Mouse (Mus musculus) liver, embryonic 15.5 days (tissue): ENCODE results near the gene Casc1. TPM values are rescaled to one million over a fixed set of nuclear protein-coding genes. Genes with fewer than 3 reads are reported as not detected.

Experiments used
- ATAC-seq: fragments of 200-750 bp; cut with Nextera tagmentation; 2 replicates; pipeline ENCODE4 v1.8.0; 2017; ENCODE audit warnings: moderate number of reproducible peaks, mild to moderate bottlenecking, moderate library complexity; ENCODE audit not compliant: insufficient read depth
- H3K27ac ChIP-seq: fragments of 300-500 bp; sonication (generic); replicated peaks from 2 replicates; pipeline ENCODE4 v1.5.1; 2015; ENCODE audit warnings: mild to moderate bottlenecking, inconsistent platforms
- H3K27me3 ChIP-seq: fragments of 300-500 bp; sonication (generic); 2 replicates; pipeline ENCODE4 v1.6.1; 2015; ENCODE audit warnings: mild to moderate bottlenecking, inconsistent platforms
- H3K36me3 ChIP-seq: fragments of 300-500 bp; sonication (generic); replicated peaks from 2 replicates; pipeline ENCODE4 v1.6.1; 2015; ENCODE audit warnings: moderate library complexity, mild to moderate bottlenecking, inconsistent platforms
- H3K4me1 ChIP-seq: fragments of 300-500 bp; sonication (generic); replicated peaks from 2 replicates; pipeline ENCODE4 v1.6.1; 2015; ENCODE audit warnings: inconsistent platforms
- H3K4me2 ChIP-seq: fragments of 300-500 bp; sonication (generic); 2 replicates; pipeline ENCODE4 v1.6.1; 2015; ENCODE audit warnings: moderate library complexity, mild to moderate bottlenecking, inconsistent platforms
- H3K4me3 ChIP-seq: fragments of 300-500 bp; sonication (generic); replicated peaks from 2 replicates; pipeline ENCODE4 v1.5.1; 2015; ENCODE audit warnings: mild to moderate bottlenecking, inconsistent platforms
- H3K9ac ChIP-seq: fragments of 300-500 bp; sonication (generic); 2 replicates; pipeline ENCODE4 v1.6.1; 2015; ENCODE audit warnings: moderate library complexity, mild to moderate bottlenecking, inconsistent platforms
- H3K9me3 ChIP-seq: fragments of 300-500 bp; sonication (generic); replicated peaks from 2 replicates; pipeline ENCODE4 v1.6.1; 2016; ENCODE audit warnings: inconsistent platforms
- WGBS: fragments of 180-500 bp; shearing (Covaris S2); methylation state at CpG from one replicate; pipeline ENCODE4 v1.1.7; 2015; ENCODE audit warnings: mixed read lengths; ENCODE audit not compliant: insufficient replicate concordance; 5-methylcytosine and 5-hydroxymethylcytosine counted together
- polyA plus RNA-seq: library from polyadenylated mRNA; unstranded; fragments of >200 nt; fragmentation: Nextera tagmentation; extraction: Ambion mirVana; gene quantifications from 2 replicates; pipeline ENCODE4 v1.2.1, GENCODE M21; 2015

The Casc1 gene
- polyA plus RNA-seq: 0.10 and 0.13 TPM in 2 replicates

DNA sequence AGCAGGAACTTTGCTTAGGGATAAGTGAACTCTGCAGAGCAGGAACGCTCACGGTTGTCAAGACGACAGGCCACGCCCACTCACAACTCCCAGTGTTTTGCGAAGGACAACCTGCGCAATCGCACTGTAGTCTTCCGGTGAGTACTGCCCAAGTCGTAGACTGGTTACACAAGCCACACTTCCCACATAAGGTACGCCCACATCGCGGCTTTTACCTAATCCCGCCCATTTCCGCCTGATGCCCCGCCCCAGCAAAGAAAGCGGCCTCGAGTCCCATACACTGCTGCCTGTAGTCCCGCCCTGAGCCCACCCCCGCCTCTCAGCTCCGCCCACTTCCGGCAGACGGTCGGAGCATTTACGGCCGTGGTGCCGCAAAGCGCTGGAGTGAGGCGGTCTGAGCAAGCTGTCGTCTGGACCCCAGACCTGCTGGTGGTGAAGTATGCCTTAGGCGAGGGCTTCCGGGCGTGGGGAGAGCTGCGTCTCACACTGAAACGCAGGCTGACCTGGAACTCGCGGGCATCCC lies at the start of gene Casc1, which contains the start of gene Etfrf1:
Gene Casc1, minus strand, starts transcription at position 190 of the 523 bp plus-strand sequence.
Gene Etfrf1, plus strand, starts transcription at position 319 of the 523 bp plus-strand sequence.
- under 1% methylated on average over 36 of the region's 36 CpGs for WGBS

GRCm38 (mm10) chr6:145256701-145257073 lies 45.9 kb upstream of the Casc1 start:
- Histone ChIP-seq H3K27me3 (peaks cover 7% of the 10 kb centered on the region; the same call in 1 of the 2 replicates), H3K9ac (no peak overlapping the region), H3K4me1 (peaks cover 3% of the 10 kb centered on the region), H3K36me3 (no peaks in the 10 kb centered on the region), H3K4me2 (no peak overlapping the region), H3K4me3 (no peak overlapping the region), H3K27ac (no peak overlapping the region), H3K9me3 (no peaks in the 10 kb centered on the region)
- 36% methylated on average over 2 of the region's 2 CpGs for WGBS
- no peak for ATAC-seq

More for the DNA sequence above, at the start of gene Casc1, which contains the start of gene Etfrf1:
- no peaks in the 10 kb centered on the region; the same call in 1 of the 2 replicates for H3K36me3 ChIP-seq
- peak within 1 kb of the TSS; percentile 85 for H3K9ac ChIP-seq
- H3K4me1 ChIP-seq: peaks cover 23% of the 10 kb centered on the region
- H3K4me3 ChIP-seq: peak within 1 kb of the TSS; percentile 79
- H3K27ac ChIP-seq: peak within 1 kb of the TSS; percentile 88
- no peaks in the 10 kb centered on the region for H3K27me3 ChIP-seq
- peak within 1 kb of the TSS; percentile 86 for H3K4me2 ChIP-seq
- peak; percentile 100 for ATAC-seq
- no peaks in the 10 kb centered on the region for H3K9me3 ChIP-seq

GRCm38 (mm10) chr6:145255952-145256700 lies 45.3 kb upstream of the Casc1 start:
- no peak for ATAC-seq
- Histone ChIP-seq H3K9me3 (no peaks in the 10 kb centered on the region), H3K4me1 (peaks cover 3% of the 10 kb centered on the region), H3K4me2 (no peak overlapping the region), H3K27ac (no peak overlapping the region), H3K9ac (no peak overlapping the region), H3K27me3 (peaks cover 10% of the 10 kb centered on the region; the same call in 1 of the 2 replicates), H3K4me3 (no peak overlapping the region), H3K36me3 (no peaks in the 10 kb centered on the region)
- whole genome bisulfite sequencing: 62% methylated on average over 13 of the region's 13 CpGs

DNA sequence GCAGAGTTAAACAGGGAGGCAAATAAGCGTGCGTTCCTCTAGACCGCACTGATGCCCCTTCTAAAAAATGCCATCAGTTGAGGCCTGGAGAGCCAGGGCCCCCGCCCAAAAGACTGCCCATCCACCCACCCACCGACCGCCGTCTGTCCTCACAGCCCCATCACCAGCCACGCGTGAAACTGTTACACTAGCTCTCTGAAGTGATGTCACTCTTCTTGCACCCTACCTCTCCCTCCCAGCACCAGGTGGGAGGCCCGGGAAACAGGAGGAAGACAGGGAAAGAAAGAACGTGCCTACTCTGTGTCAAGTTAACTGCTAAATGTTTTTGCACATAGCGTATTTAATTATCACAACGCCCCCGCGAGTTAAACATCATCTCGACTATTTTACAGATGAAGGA lies 40.0 kb upstream of the Casc1 start:
- Histone ChIP-seq H3K9ac (peak overlapping the region; percentile 95), H3K4me2 (peak overlapping the region; percentile 95), H3K36me3 (peaks cover 10% of the 10 kb centered on the region), H3K4me1 (peaks cover 30% of the 10 kb centered on the region), H3K27me3 (peaks cover 14% of the 10 kb centered on the region), H3K9me3 (no peaks in the 10 kb centered on the region), H3K27ac (peak overlapping the region; percentile 87), H3K4me3 (peak overlapping the region; percentile 88)
- no peak for ATAC-seq
- 15% methylated on average over 16 of the region's 16 CpGs for WGBS

DNA sequence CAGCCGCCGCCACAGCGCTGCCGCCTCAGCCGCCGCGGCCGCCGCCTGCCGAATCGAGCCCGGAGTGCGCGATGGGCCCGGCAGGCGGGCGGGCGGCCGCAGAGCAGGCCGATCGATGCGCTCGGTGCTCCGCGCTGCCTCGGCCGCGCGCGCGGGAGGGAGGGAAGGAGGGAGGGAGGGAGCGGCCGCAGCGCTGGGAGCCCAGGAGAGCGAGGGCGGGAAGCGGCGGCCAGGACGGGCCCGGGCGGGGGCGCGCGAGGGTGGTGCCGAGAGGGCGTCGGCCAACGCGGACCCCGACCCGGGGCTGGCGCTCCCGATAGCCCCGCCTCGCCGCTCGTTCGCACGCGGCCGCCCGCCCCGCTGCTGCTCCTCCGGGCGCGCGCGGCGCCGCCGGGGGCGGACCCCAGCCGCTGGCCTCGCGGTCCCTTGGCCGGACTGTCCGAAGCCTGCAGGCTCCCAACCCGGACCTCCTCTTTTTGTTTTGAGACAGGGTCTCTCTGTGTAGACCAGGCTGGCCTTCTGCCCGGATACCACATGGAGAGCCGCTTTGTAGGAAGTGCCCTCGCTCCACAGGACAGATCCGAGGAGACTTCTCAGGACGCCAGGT lies 39.5 kb upstream of the Casc1 start, which contains the start of gene Kras:
Gene Kras, minus strand, starts transcription at position 55 of the 607 bp plus-strand sequence.
- Histone ChIP-seq H3K9me3 (no peaks in the 10 kb centered on the region), H3K4me3 (peak within 1 kb of the TSS; percentile 88), H3K4me1 (peaks cover 30% of the 10 kb centered on the region), H3K4me2 (peak within 1 kb of the TSS; percentile 95), H3K36me3 (peaks cover 15% of the 10 kb centered on the region), H3K27me3 (peaks cover 14% of the 10 kb centered on the region), H3K27ac (peak within 1 kb of the TSS; percentile 87), H3K9ac (peak within 1 kb of the TSS; percentile 95)
- ATAC-seq: peak; percentile 90
- WGBS: under 1% methylated on average over 73 of the region's 83 CpGs

DNA sequence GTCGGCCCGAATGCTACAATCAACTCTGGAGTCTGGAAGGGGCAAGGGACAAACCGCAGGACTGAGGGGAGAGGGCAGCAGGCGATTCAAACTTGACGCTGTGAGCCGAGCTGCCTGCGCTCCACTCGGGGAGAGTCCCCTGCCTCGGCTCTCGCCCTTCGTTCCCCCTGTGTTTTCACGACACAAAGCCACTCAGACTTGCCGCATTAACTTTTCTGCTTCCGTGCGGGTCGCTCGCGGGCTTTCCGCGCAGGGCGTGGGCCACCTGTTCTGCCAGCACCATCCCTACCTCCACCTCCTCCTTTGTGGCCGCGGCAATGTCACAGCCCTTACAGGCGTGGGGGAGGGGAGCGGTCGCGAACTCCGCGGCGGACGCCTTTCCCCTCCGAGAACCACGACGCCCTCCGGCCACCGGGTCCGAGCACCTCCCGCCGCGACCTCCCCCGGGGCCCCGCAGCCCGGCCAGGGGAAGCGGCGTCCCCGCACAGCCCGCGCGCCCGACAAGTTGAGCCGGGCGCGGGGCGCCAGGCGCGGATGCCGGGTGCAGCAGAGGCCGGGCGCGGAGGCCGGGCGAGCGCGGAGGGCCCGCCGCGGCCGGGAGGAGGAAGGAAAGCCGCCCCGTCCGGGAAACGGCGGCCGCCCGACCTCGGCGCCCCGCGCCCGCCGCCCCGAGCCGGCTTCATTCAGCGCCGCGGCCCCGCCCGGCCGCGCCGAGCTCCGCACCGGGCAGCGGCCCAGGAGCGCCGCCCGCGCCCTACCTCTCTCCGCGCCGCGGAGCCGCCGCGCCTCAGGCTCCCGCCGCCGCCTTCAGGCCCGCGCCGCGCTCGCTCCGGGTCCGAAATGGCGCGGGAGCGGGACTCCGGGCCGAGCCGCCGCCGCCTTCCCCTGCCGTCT lies 38.7 kb upstream of the Casc1 start:
- Histone ChIP-seq H3K27ac (peak overlapping the region; percentile 87), H3K4me3 (peak overlapping the region; percentile 88), H3K4me1 (peaks cover 30% of the 10 kb centered on the region), H3K9me3 (no peaks in the 10 kb centered on the region), H3K9ac (peak overlapping the region; percentile 95), H3K4me2 (peak overlapping the region; percentile 95), H3K36me3 (peaks cover 23% of the 10 kb centered on the region), H3K27me3 (peaks cover 14% of the 10 kb centered on the region)
- under 1% methylated on average over 100 of the region's 124 CpGs for WGBS
- peak; percentile 79 for ATAC-seq

DNA sequence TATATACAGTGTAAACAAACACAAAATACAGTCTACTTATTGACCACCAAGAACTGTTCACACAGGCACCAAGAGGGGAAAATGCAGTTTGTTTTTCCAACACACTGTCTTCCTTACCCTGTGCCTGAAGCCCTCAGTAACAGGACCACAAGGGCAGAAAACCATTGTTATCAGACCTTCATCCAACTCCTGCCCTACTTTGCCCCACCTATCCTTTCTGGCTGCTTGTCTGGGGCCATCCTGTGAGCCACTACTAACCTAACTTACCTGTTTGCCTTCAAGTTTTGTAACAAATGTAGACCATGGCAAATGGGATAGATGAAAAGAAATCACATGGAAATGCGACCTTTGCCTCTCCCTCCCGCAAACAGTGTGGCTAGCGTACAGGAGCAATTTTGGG lies 37.1 kb upstream of the Casc1 start:
- ATAC-seq: no peak
- peak overlapping the region; percentile 95 for H3K4me2 ChIP-seq
- 0 out of 2 replicates have a peak overlapping the region, but pooled peaks have one; percentile 34 for H3K27ac ChIP-seq
- peaks cover 34% of the 10 kb centered on the region for H3K36me3 ChIP-seq
- H3K9me3 ChIP-seq: no peaks in the 10 kb centered on the region
- 67% methylated on average over 3 of the region's 3 CpGs for WGBS
- peak overlapping the region; percentile 24 for H3K4me3 ChIP-seq
- no peak overlapping the region for H3K9ac ChIP-seq
- peaks cover 30% of the 10 kb centered on the region for H3K4me1 ChIP-seq
- H3K27me3 ChIP-seq: peaks cover 10% of the 10 kb centered on the region; the same call in 1 of the 2 replicates

DNA sequence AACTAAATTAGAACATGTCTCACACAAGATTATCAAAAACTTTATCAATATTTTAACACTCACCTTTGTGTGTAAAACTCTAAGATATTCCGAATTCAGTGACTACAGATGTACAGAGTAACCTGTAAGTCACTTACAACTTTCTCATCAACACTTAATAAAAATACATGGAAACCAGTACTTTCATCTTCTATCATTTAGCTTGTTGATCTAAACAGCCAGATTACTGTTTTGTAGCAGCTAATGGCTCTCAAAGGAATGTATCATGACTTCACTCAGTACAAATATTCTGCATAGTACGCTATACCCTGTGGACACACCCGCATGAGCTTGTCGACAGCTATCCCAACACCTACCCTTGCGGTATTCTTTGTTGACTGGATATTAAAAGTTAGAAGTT lies 36.0 kb upstream of the Casc1 start:
- 88% methylated on average over 5 of the region's 5 CpGs for WGBS
- no peak overlapping the region for H3K4me2 ChIP-seq
- no peak overlapping the region for H3K27ac ChIP-seq
- ATAC-seq: no peak
- peaks cover 36% of the 10 kb centered on the region for H3K36me3 ChIP-seq
- no peak overlapping the region for H3K9ac ChIP-seq
- no peaks in the 10 kb centered on the region for H3K9me3 ChIP-seq
- peaks cover 30% of the 10 kb centered on the region for H3K4me1 ChIP-seq
- peaks cover 7% of the 10 kb centered on the region; the same call in 1 of the 2 replicates for H3K27me3 ChIP-seq
- no peak overlapping the region for H3K4me3 ChIP-seq

DNA sequence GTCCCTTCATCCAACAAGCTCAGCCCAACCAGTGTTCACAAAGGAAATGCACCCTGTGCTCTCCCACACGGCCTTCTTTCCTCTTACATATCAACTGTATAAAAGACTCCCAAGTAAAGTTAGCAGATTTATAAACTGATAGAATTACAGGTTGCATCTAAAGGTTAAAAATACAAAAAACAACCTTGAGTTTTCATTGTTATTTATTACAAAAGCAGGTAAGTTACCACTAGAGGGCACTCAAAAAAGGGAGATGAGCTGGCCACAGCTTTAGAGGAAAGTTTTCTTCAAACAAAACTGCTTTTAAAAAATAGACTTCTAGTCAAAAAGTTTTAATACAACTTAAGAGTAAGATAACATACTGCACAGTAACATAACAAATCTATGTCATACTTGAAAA lies 31.7 kb upstream of the Casc1 start:
- Histone ChIP-seq H3K36me3 (peaks cover 64% of the 10 kb centered on the region), H3K9ac (no peak overlapping the region), H3K27me3 (no peaks in the 10 kb centered on the region), H3K4me3 (no peak overlapping the region), H3K27ac (no peak overlapping the region), H3K4me1 (peaks cover 8% of the 10 kb centered on the region), H3K4me2 (no peak overlapping the region), H3K9me3 (no peaks in the 10 kb centered on the region)
- WGBS: 38% methylated on average over 1 of the region's 1 CpGs
- ATAC-seq: no peak

GRCm38 (mm10) chr6:145240285-145240684 lies 29.5 kb upstream of the Casc1 start:
- no peak overlapping the region for H3K4me3 ChIP-seq
- 80% methylated on average over 6 of the region's 6 CpGs for WGBS
- peaks cover 53% of the 10 kb centered on the region for H3K36me3 ChIP-seq
- H3K4me2 ChIP-seq: no peak overlapping the region
- no peak overlapping the region for H3K27ac ChIP-seq
- H3K4me1 ChIP-seq: no peaks in the 10 kb centered on the region; the same call in 1 of the 2 replicates
- ATAC-seq: no peak
- H3K9me3 ChIP-seq: no peaks in the 10 kb centered on the region
- no peaks in the 10 kb centered on the region for H3K27me3 ChIP-seq
- no peak overlapping the region for H3K9ac ChIP-seq
